Comparison of ENCODE assay signal across 17 mouse cellular contexts in genomic region chr17:31809136-31809535, GRCm38 (mm10). TPM values are rescaled to one million over a fixed set of nuclear protein-coding genes. Genes with fewer than 3 reads are reported as not detected.
DNase-seq lines count a peak whose midpoint lies in the region; ATAC-seq and TF ChIP-seq lines count a peak whose summit lies in the region.
"Had no signal": no experiment of that assay in that cellular context is flagged by ENCODE, and none has a peak within 500 bp of the region (broad histone marks: within the 10 kb centered on the region; RNA-seq: fewer than 3 reads in every experiment).

No protein-coding gene starts in this region.

- WGBS in midbrain, embryonic 16.5 days: 92% methylated on average over 7 of the region's 7 CpGs
- WGBS in midbrain, postnatal 0 days: 94% methylated on average over 7 of the region's 7 CpGs
- WGBS in limb, embryonic 10.5 days: 92% methylated on average over 7 of the region's 7 CpGs

- 0 out of 2 replicates have a peak overlapping the region, but pooled peaks have one; percentile 76 for H3K27ac ChIP-seq in midbrain, embryonic 16.5 days (ENCODE audit: low read length)
- no peak overlapping the region for H3K27ac ChIP-seq in midbrain, postnatal 0 days (ENCODE audit: low read depth, low read length)
- H3K27ac ChIP-seq in limb, embryonic 10.5 days: 0 out of 2 replicates have a peak overlapping the region, but pooled peaks have one; percentile 82
- H3K27ac ChIP-seq: embryonic facial prominence, embryonic 12.5 days; limb, embryonic 15.5 days had no signal

- peaks cover 7% of the 10 kb centered on the region; the same call in 1 of the 2 replicates for H3K4me1 ChIP-seq in midbrain, embryonic 16.5 days (ENCODE audit: control insufficient read depth, insufficient read depth, low read length)
- no peaks in the 10 kb centered on the region for H3K4me1 ChIP-seq in midbrain, postnatal 0 days (ENCODE audit: insufficient read depth, low read length)
- H3K4me1 ChIP-seq in limb, embryonic 10.5 days: peaks cover 31% of the 10 kb centered on the region

- no peak for TF ChIP-seq CTCF in midbrain, postnatal 0 days (IDR thresholded peaks at IDR 0.05)

- ATAC-seq in midbrain, embryonic 16.5 days: no peak
- ATAC-seq in midbrain, postnatal 0 days (ENCODE audit: low FRiP score): no peak
- peak; percentile 45 for ATAC-seq in CD4-positive, CD25-positive, alpha-beta regulatory T cell, adult 4 months

- no peak overlapping the region for H3K4me3 ChIP-seq in midbrain, embryonic 16.5 days (ENCODE audit: low read depth, low read length)
- no peak overlapping the region for H3K4me3 ChIP-seq in midbrain, postnatal 0 days (ENCODE audit: low read depth, low read length)
- H3K4me3 ChIP-seq in limb, embryonic 10.5 days: no peak overlapping the region
- H3K4me3 ChIP-seq: embryonic facial prominence, embryonic 12.5 days; limb, embryonic 15.5 days; midbrain, embryonic 10.5 days; myocyte had no signal

- no peaks in the 10 kb centered on the region for H3K27me3 ChIP-seq in midbrain, embryonic 16.5 days (ENCODE audit: control insufficient read depth, insufficient read depth, low read depth, low read length)
- H3K27me3 ChIP-seq in midbrain, postnatal 0 days (ENCODE audit: insufficient read depth, low read length): no peaks in the 10 kb centered on the region
- no peaks in the 10 kb centered on the region for H3K27me3 ChIP-seq in limb, embryonic 10.5 days (ENCODE audit: low read depth, poor library complexity, severe bottlenecking)
- H3K27me3 ChIP-seq: embryonic facial prominence, embryonic 12.5 days; limb, embryonic 15.5 days had no signal

- H3K36me3 ChIP-seq in midbrain, embryonic 16.5 days (ENCODE audit: control insufficient read depth, insufficient read depth, low read length): no peaks in the 10 kb centered on the region
- no peaks in the 10 kb centered on the region for H3K36me3 ChIP-seq in midbrain, postnatal 0 days (ENCODE audit: insufficient read depth, low read length)
- H3K36me3 ChIP-seq in limb, embryonic 10.5 days: no peaks in the 10 kb centered on the region
- H3K36me3 ChIP-seq: embryonic facial prominence, embryonic 12.5 days; limb, embryonic 15.5 days; midbrain, embryonic 10.5 days had no signal

- no peak overlapping the region for H3K4me2 ChIP-seq in midbrain, embryonic 16.5 days (ENCODE audit: low read length)
- H3K4me2 ChIP-seq in midbrain, postnatal 0 days (ENCODE audit: low read depth, low read length, poor library complexity, severe bottlenecking): no peak overlapping the region
- H3K4me2 ChIP-seq: limb, embryonic 15.5 days had no signal

- H3K9me3 ChIP-seq in midbrain, embryonic 16.5 days (replicated peaks; ENCODE audit: control insufficient read depth, low read length, poor library complexity, severe bottlenecking): no peaks in the 10 kb centered on the region
- no peaks in the 10 kb centered on the region for H3K9me3 ChIP-seq in midbrain, postnatal 0 days (ENCODE audit: low read length)
- no peaks in the 10 kb centered on the region for H3K9me3 ChIP-seq in limb, embryonic 10.5 days (replicated peaks)
- H3K9me3 ChIP-seq: embryonic facial prominence, embryonic 12.5 days; limb, embryonic 15.5 days; midbrain, embryonic 10.5 days had no signal

- no peak for DNase-seq in midbrain, postnatal 0 days (ENCODE audit: low spot score)
- DNase-seq in B cell, adult 2 months: peak; percentile 62 to 64
- no peak for DNase-seq in limb, embryonic 10.5 days (ENCODE audit: low spot score)
- DNase-seq in retina, embryonic 14.5 days (ENCODE audit: low spot score): no peak
- no peak for DNase-seq in embryo, embryonic 9.5 days (ENCODE audit: extremely low spot score)
- DNase-seq: adrenal gland, postnatal 36 days; cerebellum, adult 2 months; gastrocnemius, postnatal 14 days; heart, postnatal 10 days; lung, adult 18-20 months; lung, postnatal 4 days had no signal

- no peak overlapping the region for H3K9ac ChIP-seq in midbrain, embryonic 16.5 days (ENCODE audit: low read depth, low read length)
- no peak overlapping the region for H3K9ac ChIP-seq in midbrain, postnatal 0 days (replicated peaks; ENCODE audit: low read length, poor library complexity, severe bottlenecking)
- H3K9ac ChIP-seq: embryonic facial prominence, embryonic 12.5 days; limb, embryonic 15.5 days had no signal

RNA-seq across cellular contexts. Expression of gene Sik1, which starts 46.5 kb away (rescaled TPM):
- polyA plus RNA-seq in midbrain, embryonic 16.5 days (2015; fragmentation: Nextera tagmentation; extraction: Ambion mirVana): 16.7 and 20.9 TPM in 2 replicates
- total RNA-seq in midbrain, postnatal 0 days (2014; rRNA removed): 48.5 and 54.2 TPM in 2 replicates
- 17.6 and 22.3 TPM in 2 replicates for polyA plus RNA-seq in midbrain, postnatal 0 days (2015; fragmentation: Nextera tagmentation; extraction: Ambion mirVana)
- polyA plus RNA-seq in CD4-positive, CD25-positive, alpha-beta regulatory T cell, adult 4 months (2017; shearing (Covaris generic)): 1 to 10 TPM; 2.0 to 4.2 TPM
- polyA plus RNA-seq in limb, embryonic 10.5 days (2016; fragmentation: Nextera tagmentation; extraction: Ambion mirVana): 10.3 and 13.4 TPM in 2 replicates

Comparison
In these comparisons a context has a peak if more than half of its experiments do, and no peak if none do; other contexts are left out.
1. DNase-seq: peak in B cell, adult 2 months (2 of 2); none in midbrain, postnatal 0 days (single experiment), limb, embryonic 10.5 days (single experiment), retina, embryonic 14.5 days (single experiment) and embryo, embryonic 9.5 days (single experiment).